Mouse (Mus musculus) CD4-positive, CD25-positive, alpha-beta regulatory T cell, adult 9 weeks (primary cell): ENCODE results near the gene E2f3. TPM values are rescaled to one million over a fixed set of nuclear protein-coding genes. Genes with fewer than 3 reads are reported as not detected.

Experiments
- polyA plus RNA-seq: library from polyadenylated mRNA; unstranded; fragments of 100-300 nt; shearing (Covaris generic); gene quantifications from one replicate; pipeline ENCODE4 v1.2.1, GENCODE M21; 2017

Gene E2f3
- polyA plus RNA-seq: 3.3 TPM

DNA sequence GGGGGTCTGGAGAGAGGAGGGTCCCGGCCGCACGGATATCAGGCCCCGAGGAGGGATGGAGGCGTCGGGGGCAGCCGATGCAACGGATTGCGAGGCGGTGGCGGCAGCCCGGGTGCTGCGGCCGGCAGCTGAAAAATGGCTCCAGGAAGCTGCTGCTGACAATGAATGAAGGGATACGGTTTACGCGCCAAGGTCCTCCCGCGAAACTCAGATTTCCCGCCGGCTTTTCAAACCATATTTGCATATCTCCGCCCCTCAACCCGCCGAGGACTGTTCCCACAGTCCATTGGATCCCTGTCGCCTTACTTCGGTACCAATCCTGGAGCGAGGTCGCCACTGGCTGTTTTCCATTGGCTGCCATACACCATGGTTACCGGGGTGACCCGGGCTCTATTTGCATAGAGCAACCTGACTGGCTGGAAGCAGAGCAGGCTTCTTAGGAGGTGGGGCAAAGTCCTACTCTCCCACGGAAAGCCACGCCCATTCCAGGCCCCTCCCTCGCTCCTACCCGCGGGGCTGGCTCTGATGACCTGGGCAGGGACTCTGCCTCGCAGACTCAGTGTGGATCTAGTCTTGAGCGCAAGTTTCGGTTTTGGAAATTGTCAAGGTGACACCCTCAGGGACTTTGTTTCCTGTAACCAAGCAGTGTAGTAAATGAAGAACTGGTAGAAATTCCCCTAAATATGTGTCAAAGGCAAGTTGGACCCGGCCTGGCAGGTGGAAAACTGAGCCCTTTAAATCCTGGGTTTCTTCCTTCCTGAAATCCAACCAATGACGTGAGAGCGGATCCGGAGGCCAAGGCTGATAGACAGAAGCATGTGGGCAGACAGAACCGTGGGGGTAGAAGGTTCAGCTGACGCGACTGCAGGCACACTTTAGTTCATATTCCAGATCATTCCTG is at the start of gene E2f3:
Gene E2f3 (minus strand): TSS at position 209 of the 901 bp plus-strand sequence.

Other genes starting within 250 kb of the E2f3 start
- 61.9 TPM for gene Cdkal1, start 130.4 kb downstream of the E2f3 start, polyA plus RNA-seq
- 19.5 TPM for gene Mboat1, start 150.4 kb upstream of the E2f3 start, polyA plus RNA-seq